Mouse (Mus musculus) limb, embryonic 12.5 days (tissue): ENCODE results near the gene 1810013L24Rik. TPM values are rescaled to one million over a fixed set of nuclear protein-coding genes. Genes with fewer than 3 reads are reported as not detected.

Experiments
- ATAC-seq: fragments of 200-750 bp; cut with Nextera tagmentation; 2 replicates; pipeline ENCODE4 v1.8.0; 2017; ENCODE audit warnings: low read depth, moderate TSS enrichment; ENCODE audit not compliant: insufficient number of reproducible peaks, insufficient read depth, low FRiP score, low TSS enrichment
- H3K27ac ChIP-seq: fragments of 300-500 bp; sonication (generic); 2 replicates; pipeline ENCODE4 v1.5.1; 2016; ENCODE audit warnings: mild to moderate bottlenecking, moderate library complexity
- H3K27me3 ChIP-seq: fragments of 300-500 bp; sonication (generic); 2 replicates; pipeline ENCODE4 v1.6.1; 2016; ENCODE audit warnings: mild to moderate bottlenecking, moderate library complexity
- H3K36me3 ChIP-seq: fragments of 300-500 bp; sonication (generic); 2 replicates; pipeline ENCODE4 v1.6.1; 2016; ENCODE audit warnings: mild to moderate bottlenecking, moderate library complexity
- H3K4me1 ChIP-seq: fragments of 300-500 bp; sonication (generic); replicated peaks from 2 replicates; pipeline ENCODE4 v1.6.1; 2016
- H3K4me2 ChIP-seq: fragments of 300-500 bp; sonication (generic); 2 replicates; pipeline ENCODE4 v1.6.1; 2016; ENCODE audit warnings: mild to moderate bottlenecking, moderate library complexity
- H3K4me3 ChIP-seq: fragments of 300-500 bp; sonication (generic); replicated peaks from 2 replicates; pipeline ENCODE4 v1.5.1; 2016; ENCODE audit warnings: mild to moderate bottlenecking
- H3K9ac ChIP-seq: fragments of 300-500 bp; sonication (generic); replicated peaks from 2 replicates; pipeline ENCODE4 v1.6.1; 2016; ENCODE audit warnings: mild to moderate bottlenecking, moderate library complexity
- H3K9me3 ChIP-seq: fragments of 300-500 bp; sonication (generic); 2 replicates; pipeline ENCODE4 v1.6.1; 2016; ENCODE audit warnings: mild to moderate bottlenecking, moderate library complexity
- WGBS: fragments of 180-500 bp; shearing (Covaris S2); methylation state at CpG from one replicate; pipeline ENCODE4 v1.1.7; 2016; 5-methylcytosine and 5-hydroxymethylcytosine counted together
- polyA plus RNA-seq: library from polyadenylated mRNA; unstranded; fragments of >200 nt; fragmentation: Nextera tagmentation; extraction: Ambion mirVana; gene quantifications from 2 replicates; pipeline ENCODE4 v1.2.1, GENCODE M21; 2016

The 1810013L24Rik gene
- polyA plus RNA-seq, 1 experiment from 2014 or later, result 27.6 TPM

DNA sequence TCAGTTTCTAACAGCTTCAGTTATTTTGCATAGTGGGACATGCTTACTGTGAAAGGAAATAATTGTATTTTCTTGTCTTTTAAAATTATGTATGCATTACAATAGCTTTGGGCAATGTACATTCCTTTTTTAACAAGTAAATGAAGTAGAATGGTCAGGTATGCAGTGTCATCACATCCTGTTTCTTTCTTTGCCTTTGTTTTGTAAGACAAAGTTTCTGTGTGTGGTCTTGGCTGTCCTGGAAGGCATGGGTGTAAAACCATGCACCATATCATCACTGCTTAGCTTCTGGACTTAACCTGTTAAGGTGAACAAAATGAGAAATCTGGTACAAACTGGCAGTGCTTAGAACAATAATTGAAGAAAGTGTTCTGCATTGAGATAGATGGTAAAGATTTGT, 9.0 kb downstream of the 1810013L24Rik start:
- H3K27ac ChIP-seq, result no peak overlapping the region
- H3K27me3 ChIP-seq, result no peaks in the 10 kb centered on the region
- no peak overlapping the region for H3K4me3 ChIP-seq
- H3K9ac ChIP-seq, result no peak overlapping the region
- H3K9me3 ChIP-seq, result no peaks in the 10 kb centered on the region
- no peak for ATAC-seq
- peaks cover 77% of the 10 kb centered on the region for H3K36me3 ChIP-seq
- H3K4me2 ChIP-seq, result no peak overlapping the region
- H3K4me1 ChIP-seq, result peaks cover 1% of the 10 kb centered on the region; the same call in 1 of the 2 replicates

DNA sequence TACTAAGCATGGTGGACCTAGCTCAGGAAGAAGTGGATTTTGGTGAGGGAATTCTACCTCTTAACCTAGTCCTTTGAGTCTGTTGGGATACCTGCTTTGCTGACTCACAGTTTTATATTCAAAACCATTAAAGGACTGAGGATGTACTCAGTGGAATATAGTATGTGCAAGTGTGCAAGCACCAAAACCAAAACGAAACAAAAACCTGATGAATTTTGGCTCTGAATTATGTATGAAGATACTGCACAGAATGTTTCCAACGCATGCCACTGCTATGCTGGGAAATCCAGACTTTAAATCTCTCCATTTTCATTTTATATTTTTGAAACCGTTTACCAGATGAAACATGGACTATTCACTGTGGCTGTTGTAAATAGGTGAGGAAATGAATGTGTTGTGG, 10.7 kb downstream of the 1810013L24Rik start:
- no peaks in the 10 kb centered on the region for H3K27me3 ChIP-seq
- WGBS, result 93% methylated on average over 3 of the region's 3 CpGs
- no peaks in the 10 kb centered on the region for H3K4me1 ChIP-seq
- no peak overlapping the region for H3K27ac ChIP-seq
- no peak overlapping the region for H3K4me2 ChIP-seq
- H3K4me3 ChIP-seq, result no peak overlapping the region
- H3K9ac ChIP-seq, result no peak overlapping the region
- H3K36me3 ChIP-seq, result peaks cover 71% of the 10 kb centered on the region
- no peaks in the 10 kb centered on the region for H3K9me3 ChIP-seq
- no peak for ATAC-seq

DNA sequence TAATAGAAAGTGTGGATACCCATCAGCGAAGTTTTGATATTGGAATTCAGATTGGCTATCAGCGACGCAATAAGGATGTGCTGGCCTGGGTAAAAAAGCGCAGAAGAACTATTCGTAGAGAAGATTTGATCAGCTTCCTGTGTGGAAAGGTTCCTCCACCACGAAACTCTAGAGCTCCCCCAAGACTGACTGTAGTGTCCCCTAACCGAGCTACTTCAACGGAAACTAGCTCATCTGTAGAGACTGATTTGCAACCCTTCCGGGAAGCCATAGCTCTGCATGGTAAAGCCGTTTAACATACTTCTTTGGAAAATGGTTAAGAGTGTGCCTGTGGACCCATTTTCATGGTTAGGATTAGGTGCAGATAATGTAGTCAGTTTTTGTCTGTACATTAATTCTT, 13.1 kb downstream of the 1810013L24Rik start:
- WGBS, result 94% methylated on average over 10 of the region's 10 CpGs
- Histone ChIP-seq H3K9ac (no peak overlapping the region), H3K9me3 (no peaks in the 10 kb centered on the region), H3K27me3 (no peaks in the 10 kb centered on the region), H3K4me2 (no peak overlapping the region), H3K36me3 (peaks cover 65% of the 10 kb centered on the region), H3K27ac (no peak overlapping the region), H3K4me1 (no peaks in the 10 kb centered on the region), H3K4me3 (no peak overlapping the region)
- no peak for ATAC-seq

DNA sequence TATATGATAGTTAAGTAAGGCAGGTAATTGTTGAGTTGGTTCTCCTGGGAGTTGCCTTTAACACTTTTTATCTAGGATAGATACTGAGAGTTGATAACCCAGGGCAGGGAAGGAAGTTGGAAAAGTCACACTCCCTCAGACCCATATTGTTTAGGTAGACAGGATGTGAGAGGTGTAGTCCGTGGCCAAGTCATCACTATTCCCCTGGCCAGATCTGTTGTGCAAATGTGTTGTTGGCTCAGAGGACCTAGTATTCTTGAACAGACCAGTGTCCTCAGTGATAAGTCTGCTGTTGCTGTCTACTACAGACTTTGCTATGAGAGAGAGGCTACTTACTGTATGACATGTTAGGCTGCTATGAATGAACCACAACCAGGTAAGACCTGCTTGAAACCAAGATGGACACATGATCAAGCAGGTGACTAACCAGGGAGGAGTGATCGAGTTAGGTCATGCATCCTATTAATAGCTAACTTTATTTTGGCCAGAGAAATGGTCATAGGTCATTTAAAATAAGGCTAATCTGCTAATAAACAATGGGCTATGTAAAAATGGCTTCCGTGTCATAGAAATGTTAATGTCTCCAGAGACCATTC, 13.8 kb downstream of the 1810013L24Rik start:
- no peak for ATAC-seq
- Histone ChIP-seq H3K27me3 (no peaks in the 10 kb centered on the region), H3K4me1 (0 out of 2 replicates have a peak, but pooled peaks cover 2% of the 10 kb centered on the region), H3K4me2 (no peak overlapping the region), H3K9ac (no peak overlapping the region), H3K9me3 (no peaks in the 10 kb centered on the region), H3K36me3 (peaks cover 62% of the 10 kb centered on the region), H3K27ac (no peak overlapping the region), H3K4me3 (no peak overlapping the region)
- WGBS, result 97% methylated on average over 3 of the region's 3 CpGs

DNA sequence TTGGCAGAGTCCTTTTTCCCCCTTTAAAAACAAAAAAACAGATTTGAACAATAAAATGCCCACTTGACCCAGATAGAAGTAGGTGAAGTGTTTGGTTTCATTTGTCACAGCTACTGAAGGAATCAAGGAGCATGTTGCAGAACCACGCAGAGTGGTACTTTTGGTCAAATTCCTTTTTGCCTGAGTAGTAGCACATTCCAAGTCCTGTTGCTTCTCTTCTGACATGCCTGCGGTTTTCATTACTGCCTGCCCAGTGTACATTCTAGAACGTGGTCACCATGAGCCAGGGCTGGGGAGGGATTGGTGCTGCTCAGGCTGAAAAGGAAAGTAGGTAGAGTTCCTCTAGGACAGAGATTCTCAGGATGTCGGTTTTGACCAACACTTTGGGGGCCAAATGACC, 16.1 kb downstream of the 1810013L24Rik start:
- H3K9me3 ChIP-seq, result no peaks in the 10 kb centered on the region
- H3K4me2 ChIP-seq, result no peak overlapping the region
- no peak overlapping the region for H3K9ac ChIP-seq
- H3K4me3 ChIP-seq, result no peak overlapping the region
- peaks cover 52% of the 10 kb centered on the region for H3K36me3 ChIP-seq
- no peak for ATAC-seq
- H3K27ac ChIP-seq, result no peak overlapping the region
- 82% methylated on average over 4 of the region's 4 CpGs for WGBS
- 0 out of 2 replicates have a peak, but pooled peaks cover 5% of the 10 kb centered on the region for H3K4me1 ChIP-seq
- no peaks in the 10 kb centered on the region for H3K27me3 ChIP-seq

DNA sequence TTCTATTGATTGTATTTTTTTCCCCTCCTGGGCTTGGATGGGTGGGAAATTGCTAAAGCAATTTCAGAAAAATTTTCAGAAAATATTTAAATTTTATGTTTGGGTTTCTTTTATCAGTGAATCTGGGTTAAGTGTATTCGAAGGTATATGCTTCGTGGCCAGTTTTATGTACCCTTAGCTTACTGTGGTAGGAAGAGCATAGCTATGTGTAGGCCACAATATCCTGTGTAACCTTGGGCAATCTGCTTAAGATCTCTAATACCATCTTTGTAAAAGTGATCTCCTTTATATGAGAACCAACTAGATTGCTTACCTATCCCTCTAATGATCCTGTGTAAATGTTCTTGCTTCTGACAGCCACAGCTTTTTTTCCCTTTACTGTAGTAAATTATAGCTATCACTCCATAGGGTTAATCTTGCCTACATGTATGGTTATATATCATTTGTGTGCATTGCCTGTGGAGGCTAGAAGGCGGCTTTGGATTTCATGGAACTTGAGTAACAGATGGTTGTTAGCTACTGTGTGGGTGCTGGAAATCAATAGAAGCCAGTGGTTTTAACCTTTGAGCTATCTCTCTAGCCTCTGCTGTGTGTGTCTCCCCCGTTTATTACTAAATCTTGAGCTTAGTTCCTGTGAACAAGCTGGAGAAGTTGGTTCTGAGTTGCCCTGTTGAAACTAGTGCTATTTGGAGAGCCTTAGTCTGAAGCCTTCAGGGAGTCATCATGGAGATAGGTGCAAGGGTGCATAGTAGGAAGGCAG, 18.6 kb downstream of the 1810013L24Rik start:
- H3K27ac ChIP-seq, result no peak overlapping the region
- no peak overlapping the region for H3K4me2 ChIP-seq
- H3K9ac ChIP-seq, result no peak overlapping the region
- no peaks in the 10 kb centered on the region for H3K9me3 ChIP-seq
- no peaks in the 10 kb centered on the region for H3K27me3 ChIP-seq
- H3K4me1 ChIP-seq, result 0 out of 2 replicates have a peak, but pooled peaks cover 5% of the 10 kb centered on the region
- 87% methylated on average over 4 of the region's 4 CpGs for WGBS
- no peak overlapping the region for H3K4me3 ChIP-seq
- ATAC-seq, result no peak
- H3K36me3 ChIP-seq, result peaks cover 48% of the 10 kb centered on the region

DNA sequence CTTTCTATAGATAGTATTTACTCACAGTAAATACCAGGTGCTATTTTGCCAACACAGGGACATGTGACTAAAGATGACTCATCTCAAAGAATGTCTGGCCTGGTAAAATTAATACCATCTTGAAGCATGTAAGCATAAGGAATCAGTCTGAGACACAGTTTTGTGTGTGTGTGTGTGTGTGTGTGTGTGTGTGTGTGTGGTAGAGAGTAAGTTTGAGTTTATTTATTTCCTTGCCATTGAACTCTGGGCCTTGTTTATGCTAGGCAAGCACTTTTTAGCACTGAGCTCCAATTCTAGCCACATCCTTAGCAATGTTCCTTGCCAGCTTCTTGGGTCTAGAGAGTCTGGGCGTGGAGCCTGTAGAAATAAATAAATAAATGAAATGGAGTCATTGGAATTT, 20.0 kb downstream of the 1810013L24Rik start:
- no peak overlapping the region for H3K9ac ChIP-seq
- H3K27me3 ChIP-seq, result no peaks in the 10 kb centered on the region
- no peak overlapping the region for H3K4me2 ChIP-seq
- H3K36me3 ChIP-seq, result peaks cover 52% of the 10 kb centered on the region
- no peak for ATAC-seq
- H3K9me3 ChIP-seq, result no peaks in the 10 kb centered on the region
- no peak overlapping the region for H3K4me3 ChIP-seq
- H3K4me1 ChIP-seq, result 0 out of 2 replicates have a peak, but pooled peaks cover 5% of the 10 kb centered on the region
- 87% methylated on average over 1 of the region's 1 CpGs for WGBS
- no peak overlapping the region for H3K27ac ChIP-seq

- 94% methylated on average over 2 of the region's 2 CpGs for WGBS
- Histone ChIP-seq H3K4me1 (no peaks in the 10 kb centered on the region), H3K36me3 (peaks cover 71% of the 10 kb centered on the region), H3K4me3 (no peak overlapping the region), H3K4me2 (no peak overlapping the region), H3K27ac (no peak overlapping the region), H3K9ac (no peak overlapping the region), H3K27me3 (no peaks in the 10 kb centered on the region), H3K9me3 (no peaks in the 10 kb centered on the region)
- ATAC-seq, result no peak
These were observed 25.2 kb downstream of the 1810013L24Rik start for GRCm38 (mm10) chr16:8855143-8855542.

GRCm38 (mm10) chr16:8856820-8857219, 26.9 kb downstream of the 1810013L24Rik start:
- no peak overlapping the region for H3K9ac ChIP-seq
- no peaks in the 10 kb centered on the region for H3K9me3 ChIP-seq
- no peak for ATAC-seq
- peaks cover 79% of the 10 kb centered on the region for H3K36me3 ChIP-seq
- no peaks in the 10 kb centered on the region for H3K4me1 ChIP-seq
- 73% methylated on average over 2 of the region's 2 CpGs for WGBS
- no peaks in the 10 kb centered on the region for H3K27me3 ChIP-seq
- no peak overlapping the region for H3K4me2 ChIP-seq
- no peak overlapping the region for H3K27ac ChIP-seq
- no peak overlapping the region for H3K4me3 ChIP-seq

DNA sequence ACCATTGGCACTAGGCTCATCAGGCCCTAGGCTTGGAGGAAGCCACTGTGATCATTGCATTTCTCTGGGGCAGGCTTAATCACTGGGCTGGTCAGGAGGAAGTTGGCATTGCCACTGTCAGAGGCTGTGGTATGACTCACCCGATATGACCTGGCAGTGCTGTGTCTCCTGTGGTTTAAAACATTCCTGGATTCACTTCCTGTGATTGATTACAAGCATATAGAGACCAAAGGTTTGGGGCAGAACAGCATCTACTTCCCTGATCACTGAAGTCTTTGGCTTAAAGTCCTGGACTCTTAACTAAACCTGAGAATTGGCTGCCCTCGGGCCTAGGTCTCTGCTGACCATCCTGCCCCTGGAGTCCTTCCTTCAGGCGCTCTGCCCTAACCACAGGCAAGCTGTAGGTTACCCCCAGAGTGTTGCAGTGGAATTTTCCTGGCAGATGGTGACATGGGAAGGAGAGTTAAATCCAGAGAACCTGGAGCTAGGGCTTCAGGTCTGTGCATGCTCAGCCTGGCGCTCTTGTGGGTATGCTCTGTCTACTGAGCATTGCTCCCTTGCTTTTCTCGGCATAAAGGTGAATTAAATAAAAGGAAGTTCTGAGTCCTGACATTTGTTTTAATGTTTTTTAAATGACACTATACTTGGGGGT, 32.6 kb downstream of the 1810013L24Rik start:
- Histone ChIP-seq H3K4me3 (no peak overlapping the region), H3K4me1 (no peaks in the 10 kb centered on the region), H3K9me3 (no peaks in the 10 kb centered on the region), H3K27me3 (no peaks in the 10 kb centered on the region), H3K4me2 (no peak overlapping the region), H3K27ac (no peak overlapping the region), H3K9ac (no peak overlapping the region), H3K36me3 (peaks cover 47% of the 10 kb centered on the region)
- WGBS, result 85% methylated on average over 5 of the region's 5 CpGs
- ATAC-seq, result no peak

DNA sequence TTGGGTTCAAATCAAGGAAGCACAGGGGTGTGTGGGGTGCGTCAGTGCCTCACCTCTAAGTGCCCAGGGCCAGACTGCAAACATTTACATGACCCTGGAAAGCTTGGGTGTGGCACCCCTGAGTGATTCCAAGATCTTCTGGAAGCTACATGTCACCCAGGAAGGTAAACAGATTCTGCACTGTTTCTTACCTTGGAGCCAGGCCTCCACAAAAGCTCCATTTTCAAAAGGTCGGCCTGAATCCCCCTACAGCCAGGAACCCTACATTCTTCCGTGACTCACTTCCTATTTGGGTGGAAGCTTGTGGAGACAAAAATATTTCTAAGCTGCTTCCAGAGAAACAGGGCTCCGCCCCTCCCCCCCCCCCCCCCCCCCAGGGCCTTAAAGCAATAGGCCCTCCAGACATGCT, 34.3 kb downstream of the 1810013L24Rik start:
- no peak overlapping the region for H3K27ac ChIP-seq
- ATAC-seq, result no peak
- no peaks in the 10 kb centered on the region for H3K4me1 ChIP-seq
- H3K9ac ChIP-seq, result no peak overlapping the region
- no peak overlapping the region for H3K4me2 ChIP-seq
- peaks cover 31% of the 10 kb centered on the region for H3K36me3 ChIP-seq
- no peaks in the 10 kb centered on the region for H3K27me3 ChIP-seq
- 55% methylated on average over 4 of the region's 4 CpGs for WGBS
- H3K9me3 ChIP-seq, result no peaks in the 10 kb centered on the region
- no peak overlapping the region for H3K4me3 ChIP-seq
